Mouse (Mus musculus): Measurements from ENCODE around the gene Pitpnm2. TPM values are rescaled to one million over a fixed set of nuclear protein-coding genes. Genes with fewer than 3 reads are reported as not detected.
"Not testable (repeated sequence)": the region's sequence is repeated elsewhere in the genome, so short reads cannot be mapped to it uniquely, and the experiment has no call there.

Gene Pitpnm2
- 8.9 and 9.4 TPM in 2 replicates for polyA plus RNA-seq (2015; fragmentation: Nextera tagmentation; extraction: Ambion mirVana)

DNA sequence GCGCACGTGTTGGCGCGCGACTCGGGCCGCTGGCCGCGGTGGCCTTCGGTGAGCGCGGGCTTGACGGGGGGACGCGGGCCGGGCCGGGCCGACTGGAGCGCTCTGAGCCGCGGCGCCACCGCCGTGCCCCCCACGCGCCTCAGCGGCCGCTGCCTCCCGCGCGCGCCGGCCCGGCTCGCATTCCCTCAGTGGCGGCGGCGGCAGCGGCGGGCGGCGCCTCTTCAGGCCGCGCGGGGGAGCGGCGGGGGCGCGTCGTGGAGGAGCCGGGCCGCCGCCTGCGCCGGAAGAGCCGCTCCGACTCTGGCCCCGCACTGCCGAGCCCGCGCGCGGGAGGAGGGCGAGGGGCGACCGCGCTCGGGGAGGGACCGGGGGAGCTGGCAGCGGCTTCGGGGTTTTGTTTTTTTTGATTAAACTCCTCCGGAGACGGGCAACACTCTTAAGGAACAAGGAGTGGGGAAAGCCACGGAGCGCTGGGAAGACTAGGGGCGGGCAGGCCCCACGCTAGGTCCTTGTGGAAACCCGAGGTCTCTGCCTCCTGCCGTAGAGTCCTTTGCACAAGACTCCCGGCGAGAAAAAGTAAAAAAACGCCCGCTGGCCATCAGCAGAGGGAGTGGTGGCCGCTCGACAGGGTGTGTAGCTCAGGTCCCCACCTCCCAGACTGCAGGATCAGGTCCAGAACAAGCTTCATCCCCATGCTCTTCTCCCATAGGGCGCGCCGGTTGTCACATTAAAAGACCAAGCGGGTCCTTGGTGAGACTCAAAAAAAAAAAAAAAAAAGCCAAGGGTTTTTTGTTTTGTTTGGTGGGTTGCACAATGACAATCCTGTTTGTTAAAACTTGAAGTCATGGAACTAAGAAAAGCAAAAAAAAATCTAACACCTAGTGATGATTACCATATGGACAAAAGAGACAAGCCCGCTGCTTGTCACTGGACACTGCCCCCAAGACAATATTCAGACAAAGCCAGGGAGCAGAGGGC is at the start of gene Pitpnm2:
Gene Pitpnm2 (minus strand): TSS at position 147 of the 978 bp plus-strand sequence.
- peak; percentile 74 for ATAC-seq (ENCODE audit: low FRiP score)

DNA sequence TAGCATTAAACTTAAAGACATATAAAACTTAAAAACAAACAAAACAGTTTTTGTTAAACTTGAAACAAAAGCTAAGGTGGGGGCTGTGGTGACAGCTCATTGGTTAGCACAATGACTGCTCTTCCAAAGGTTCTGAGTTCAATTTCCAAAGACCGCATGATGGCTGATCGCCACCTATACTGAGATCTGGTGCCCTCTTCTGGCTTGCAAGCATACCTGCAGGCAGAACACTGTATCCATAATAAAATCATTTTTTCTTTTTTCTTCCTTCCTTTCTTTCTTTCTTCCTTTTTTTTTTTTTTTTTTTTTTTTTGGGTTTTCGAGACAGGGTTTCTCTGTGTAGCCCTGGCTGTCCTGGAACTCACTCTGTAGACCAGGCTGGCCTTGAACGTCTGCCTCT is 49.7 kb upstream of the Pitpnm2 start:
- not testable (repeated sequence) for ATAC-seq (ENCODE audit: low FRiP score); H3K27ac ChIP-seq (replicated peaks); H3K9ac ChIP-seq (replicated peaks); H3K27me3 ChIP-seq (replicated peaks); H3K4me2 ChIP-seq; H3K4me3 ChIP-seq (replicated peaks); H3K9me3 ChIP-seq (replicated peaks); H3K4me1 ChIP-seq
- H3K36me3 ChIP-seq = peaks cover 54% of the 10 kb centered on the region
- WGBS = 60% methylated on average over 3 of the region's 4 CpGs

More for the DNA sequence above, at the start of gene Pitpnm2:
- Histone ChIP-seq H3K27ac (replicated peaks) (peak within 1 kb of the TSS; percentile 82), H3K27me3 (replicated peaks) (no peaks in the 10 kb centered on the region), H3K9me3 (replicated peaks) (no peaks in the 10 kb centered on the region), H3K4me2 (peak within 1 kb of the TSS; percentile 88), H3K4me1 (peaks cover 40% of the 10 kb centered on the region), H3K9ac (replicated peaks) (peak within 1 kb of the TSS; percentile 82), H3K36me3 (peaks cover 12% of the 10 kb centered on the region), H3K4me3 (replicated peaks) (peak within 1 kb of the TSS; percentile 69)
- under 1% methylated on average over 66 of the region's 90 CpGs for WGBS

DNA sequence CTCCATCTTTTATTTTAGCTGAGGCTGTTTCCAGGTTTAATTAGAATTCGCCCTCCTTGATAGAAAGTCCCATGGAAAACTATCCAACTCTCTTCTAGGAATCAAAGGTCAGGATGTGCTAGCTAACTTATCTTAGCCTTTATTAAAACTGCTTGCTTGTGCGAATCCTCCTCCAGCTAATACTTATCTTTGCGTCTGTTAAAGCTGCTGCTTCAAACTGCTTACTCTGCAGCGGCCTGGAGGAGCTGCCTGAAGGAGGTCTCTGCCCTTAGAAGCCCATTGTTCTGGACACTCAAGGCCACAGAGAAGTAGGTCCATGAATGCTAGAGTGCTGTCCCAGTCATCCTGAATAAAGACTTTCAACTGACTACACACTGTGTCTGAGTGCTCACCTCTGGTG is 46.9 kb upstream of the Pitpnm2 start:
- WGBS = 94% methylated on average over 4 of the region's 4 CpGs
- Histone ChIP-seq H3K4me1 (no peaks in the 10 kb centered on the region), H3K4me2 (no peak overlapping the region), H3K9ac (replicated peaks) (no peak overlapping the region), H3K27me3 (replicated peaks) (no peaks in the 10 kb centered on the region), H3K27ac (replicated peaks) (no peak overlapping the region), H3K9me3 (replicated peaks) (no peaks in the 10 kb centered on the region), H3K36me3 (peaks cover 65% of the 10 kb centered on the region), H3K4me3 (replicated peaks) (no peak overlapping the region)
- ATAC-seq (ENCODE audit: low FRiP score) = no peak

DNA sequence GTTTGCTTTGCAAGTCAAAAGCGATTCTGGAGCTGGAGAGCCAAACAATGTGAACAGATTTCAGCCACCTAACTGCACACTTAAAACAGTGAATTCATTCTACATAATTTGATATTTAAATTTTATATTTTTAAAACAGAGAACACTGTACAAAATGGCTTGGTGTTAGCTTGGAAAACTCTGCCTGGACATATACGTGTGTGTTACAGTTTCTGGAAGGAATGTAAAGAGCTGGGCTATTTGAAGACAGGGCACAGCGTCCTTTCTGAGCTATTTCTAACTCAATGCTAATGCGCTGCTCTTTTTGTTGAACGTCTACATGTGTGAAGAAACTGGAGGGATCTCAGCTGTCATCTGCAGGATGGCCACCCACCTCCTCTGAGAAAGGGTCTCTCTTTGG is 44.4 kb upstream of the Pitpnm2 start:
- 94% methylated on average over 5 of the region's 5 CpGs for WGBS
- no peak for ATAC-seq (ENCODE audit: low FRiP score)

DNA sequence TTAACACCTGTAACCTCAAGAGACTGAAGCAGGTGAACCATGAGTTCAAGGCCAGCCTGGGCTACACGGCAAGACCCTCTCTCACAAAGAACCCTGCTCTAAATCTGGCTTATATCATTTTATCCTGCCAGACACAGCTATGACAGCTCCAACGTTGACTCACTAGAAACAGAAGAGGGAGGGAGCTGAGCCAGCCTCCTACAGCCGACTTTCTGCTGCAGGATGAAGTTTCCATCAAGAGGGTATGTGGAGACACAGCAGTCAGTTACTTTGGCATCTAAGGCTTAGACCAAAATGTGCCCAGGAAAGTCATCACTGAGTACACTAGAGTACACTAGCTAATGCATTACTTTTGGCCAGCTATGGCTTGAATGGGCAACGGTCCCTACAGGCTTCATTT is 40.7 kb upstream of the Pitpnm2 start:
- H3K36me3 ChIP-seq = peaks cover 84% of the 10 kb centered on the region
- no peak overlapping the region for H3K9ac ChIP-seq (replicated peaks)
- no peaks in the 10 kb centered on the region for H3K27me3 ChIP-seq (replicated peaks)
- H3K9me3 ChIP-seq (replicated peaks) = no peaks in the 10 kb centered on the region
- no peaks in the 10 kb centered on the region for H3K4me1 ChIP-seq
- no peak for ATAC-seq (ENCODE audit: low FRiP score)
- no peak overlapping the region for H3K27ac ChIP-seq (replicated peaks)
- no peak overlapping the region for H3K4me2 ChIP-seq
- 98% methylated on average over 4 of the region's 4 CpGs for WGBS
- no peak overlapping the region for H3K4me3 ChIP-seq (replicated peaks)

More for the DNA sequence above, 44.4 kb upstream of the Pitpnm2 start:
- no peaks in the 10 kb centered on the region for H3K9me3 ChIP-seq (replicated peaks)
- no peak overlapping the region for H3K4me3 ChIP-seq (replicated peaks)
- H3K4me2 ChIP-seq = no peak overlapping the region
- H3K9ac ChIP-seq (replicated peaks) = no peak overlapping the region
- no peaks in the 10 kb centered on the region for H3K4me1 ChIP-seq
- H3K27ac ChIP-seq (replicated peaks) = no peak overlapping the region
- H3K27me3 ChIP-seq (replicated peaks) = no peaks in the 10 kb centered on the region
- peaks cover 79% of the 10 kb centered on the region for H3K36me3 ChIP-seq

DNA sequence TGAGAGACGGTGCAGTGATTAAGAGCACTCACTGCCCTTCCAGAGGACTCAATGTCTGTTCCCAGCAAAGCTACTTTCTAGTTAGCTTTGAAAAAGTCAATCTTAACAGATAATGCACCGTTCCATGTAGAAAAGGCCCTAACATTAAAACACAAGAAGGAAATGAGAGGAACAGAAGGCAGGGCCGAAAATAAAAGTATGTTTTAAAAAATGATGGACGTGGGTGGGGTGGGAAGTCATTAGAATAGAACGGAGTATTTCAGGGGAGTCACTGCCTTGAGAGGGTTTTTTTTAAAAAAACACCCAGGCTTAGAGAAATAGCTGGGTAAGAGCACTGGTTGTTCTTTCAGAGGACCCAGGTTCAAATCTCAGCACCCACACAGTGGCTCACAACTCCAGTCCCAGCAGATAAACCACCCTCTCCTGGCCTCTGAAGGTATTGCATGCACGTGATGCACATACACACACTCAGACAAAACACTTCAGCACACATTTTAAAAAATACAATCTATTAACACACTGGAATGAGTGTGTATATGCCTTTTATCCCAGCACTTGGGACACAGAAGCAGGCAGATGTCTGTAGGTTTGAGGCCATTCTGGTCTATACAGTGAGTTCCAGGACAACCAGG is 38.2 kb upstream of the Pitpnm2 start:
- H3K4me1 ChIP-seq = no peaks in the 10 kb centered on the region
- 100% methylated on average over 6 of the region's 6 CpGs for WGBS

DNA sequence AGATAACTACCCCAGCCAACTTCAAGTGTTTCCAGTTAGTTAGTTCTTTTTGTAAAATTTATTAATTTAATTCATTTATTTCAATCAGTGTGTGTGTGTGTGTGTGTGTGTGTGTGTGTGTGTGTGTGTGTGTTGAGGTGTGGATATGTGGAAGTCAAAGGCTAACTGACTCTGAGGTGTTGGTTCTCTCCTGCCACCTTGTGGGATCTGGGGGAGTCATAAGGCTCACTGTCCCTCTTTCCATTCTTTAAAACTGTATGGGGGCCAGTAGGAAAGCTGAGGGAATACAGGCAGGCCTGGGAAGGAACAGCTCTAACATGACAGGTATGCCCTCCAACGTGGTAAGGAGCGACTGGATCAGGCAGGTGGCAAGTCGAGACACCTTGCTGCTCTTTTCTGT is 34.8 kb upstream of the Pitpnm2 start:
- Histone ChIP-seq H3K4me3 (replicated peaks) (no peak overlapping the region), H3K27me3 (replicated peaks) (no peaks in the 10 kb centered on the region), H3K9ac (replicated peaks) (no peak overlapping the region), H3K36me3 (peaks cover 72% of the 10 kb centered on the region), H3K4me2 (no peak overlapping the region), H3K4me1 (no peaks in the 10 kb centered on the region), H3K9me3 (replicated peaks) (no peaks in the 10 kb centered on the region), H3K27ac (replicated peaks) (no peak overlapping the region)
- ATAC-seq (ENCODE audit: low FRiP score) = no peak
- 76% methylated on average over 3 of the region's 3 CpGs for WGBS

More for the DNA sequence above, 38.2 kb upstream of the Pitpnm2 start:
- Histone ChIP-seq H3K27me3 (replicated peaks) (no peaks in the 10 kb centered on the region), H3K4me2 (no peak overlapping the region), H3K9ac (replicated peaks) (no peak overlapping the region), H3K27ac (replicated peaks) (no peak overlapping the region), H3K36me3 (peaks cover 78% of the 10 kb centered on the region), H3K9me3 (replicated peaks) (no peaks in the 10 kb centered on the region), H3K4me3 (replicated peaks) (no peak overlapping the region)
- ATAC-seq (ENCODE audit: low FRiP score) = no peak

DNA sequence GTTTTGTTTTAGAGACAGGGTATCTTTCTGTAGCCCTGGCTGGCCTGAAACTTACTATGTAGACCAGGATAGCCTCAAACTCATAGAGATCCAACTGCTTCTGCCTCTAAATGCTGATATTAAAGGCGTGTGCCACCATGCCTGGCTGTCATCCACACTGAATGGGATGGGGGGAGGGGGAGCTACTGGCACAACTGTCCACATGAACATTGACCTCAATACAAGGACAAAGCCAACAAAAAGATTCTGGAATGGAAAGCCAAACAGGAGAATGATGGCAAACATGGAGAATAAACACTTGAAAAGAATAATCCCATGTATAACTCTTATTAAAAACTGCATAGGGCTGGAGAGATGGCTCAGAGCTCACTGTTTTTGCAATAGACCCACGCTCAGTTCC is 33.3 kb upstream of the Pitpnm2 start:
- ATAC-seq (ENCODE audit: low FRiP score) = no peak
- Histone ChIP-seq H3K27me3 (replicated peaks) (no peaks in the 10 kb centered on the region), H3K4me1 (no peaks in the 10 kb centered on the region), H3K9me3 (replicated peaks) (no peaks in the 10 kb centered on the region), H3K9ac (replicated peaks) (no peak overlapping the region), H3K4me2 (no peak overlapping the region), H3K4me3 (replicated peaks) (no peak overlapping the region), H3K36me3 (peaks cover 67% of the 10 kb centered on the region), H3K27ac (replicated peaks) (no peak overlapping the region)
- WGBS = 93% methylated on average over 2 of the region's 2 CpGs

DNA sequence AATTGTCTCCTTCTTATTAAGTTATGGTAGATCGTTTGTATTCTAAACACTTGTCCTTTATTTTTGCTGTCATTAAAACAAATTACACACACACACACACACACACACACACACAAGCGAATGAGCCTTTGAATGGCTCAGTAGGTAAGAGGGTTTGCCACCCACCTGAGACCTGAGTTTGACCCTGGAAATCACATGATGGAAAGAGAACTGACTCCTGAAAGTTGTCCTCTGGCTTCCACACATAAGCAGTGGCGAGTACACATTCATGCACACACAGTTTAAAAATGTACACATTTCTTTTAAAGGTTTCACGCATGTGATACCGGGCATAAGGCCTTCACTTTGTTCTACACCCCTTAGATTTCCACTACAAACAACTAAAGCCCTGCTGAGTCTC is 20.7 kb upstream of the Pitpnm2 start:
- H3K9ac ChIP-seq (replicated peaks) = no peak overlapping the region
- no peak overlapping the region for H3K27ac ChIP-seq (replicated peaks)
- ATAC-seq (ENCODE audit: low FRiP score) = no peak
- no peak overlapping the region for H3K4me2 ChIP-seq
- 79% methylated on average over 5 of the region's 5 CpGs for WGBS
- no peaks in the 10 kb centered on the region for H3K9me3 ChIP-seq (replicated peaks)
- H3K27me3 ChIP-seq (replicated peaks) = no peaks in the 10 kb centered on the region
- peaks cover 29% of the 10 kb centered on the region for H3K36me3 ChIP-seq
- no peaks in the 10 kb centered on the region for H3K4me1 ChIP-seq
- no peak overlapping the region for H3K4me3 ChIP-seq (replicated peaks)

DNA sequence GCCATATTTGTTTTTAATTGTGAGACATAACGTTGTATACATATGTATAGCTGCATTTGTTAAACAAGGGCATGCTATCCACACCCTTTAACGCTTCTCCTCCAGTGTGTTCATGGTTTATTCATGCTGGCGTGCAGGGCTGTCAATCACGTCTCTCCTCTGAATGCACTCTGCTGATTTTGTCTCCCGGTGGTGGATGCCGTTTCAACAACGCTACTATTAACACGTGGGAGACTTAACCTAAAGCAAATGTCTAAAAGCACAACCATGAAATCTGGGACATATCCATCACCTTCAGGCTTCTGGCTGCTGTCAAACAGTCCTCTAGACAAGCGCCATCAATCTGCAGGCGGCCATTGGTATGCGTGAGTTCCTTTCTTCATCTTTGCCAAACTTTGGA is 20.1 kb upstream of the Pitpnm2 start:
- peaks cover 27% of the 10 kb centered on the region for H3K36me3 ChIP-seq
- H3K27ac ChIP-seq (replicated peaks) = no peak overlapping the region
- no peaks in the 10 kb centered on the region for H3K4me1 ChIP-seq
- 32% methylated on average over 11 of the region's 11 CpGs for WGBS
- H3K9ac ChIP-seq (replicated peaks) = no peak overlapping the region
- no peaks in the 10 kb centered on the region for H3K9me3 ChIP-seq (replicated peaks)
- H3K4me2 ChIP-seq = no peak overlapping the region
- ATAC-seq (ENCODE audit: low FRiP score) = no peak
- H3K27me3 ChIP-seq (replicated peaks) = no peaks in the 10 kb centered on the region
- no peak overlapping the region for H3K4me3 ChIP-seq (replicated peaks)

DNA sequence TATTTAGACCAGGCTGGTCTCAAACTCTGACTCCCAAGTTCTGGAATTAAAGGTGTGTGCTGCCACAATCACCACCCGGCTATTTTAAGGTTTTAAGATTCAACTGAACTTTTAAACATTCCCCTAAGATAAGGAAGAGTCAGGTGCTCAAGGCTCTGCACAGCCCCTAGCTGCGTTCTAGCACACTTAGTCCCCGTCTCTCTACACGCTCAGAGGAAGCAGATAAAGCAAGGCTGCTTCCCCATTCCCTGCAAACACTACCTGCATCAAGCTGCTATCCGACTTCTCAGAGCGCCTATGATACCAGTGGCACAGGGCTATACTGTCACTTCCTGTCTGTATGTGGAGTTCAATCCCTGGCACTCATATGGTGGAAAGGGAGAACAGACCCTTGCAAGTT is 18.1 kb upstream of the Pitpnm2 start:
- Histone ChIP-seq H3K4me3 (replicated peaks) (no peak overlapping the region), H3K27me3 (replicated peaks) (no peaks in the 10 kb centered on the region), H3K9ac (replicated peaks) (no peak overlapping the region), H3K4me1 (no peaks in the 10 kb centered on the region), H3K4me2 (no peak overlapping the region), H3K36me3 (peaks cover 47% of the 10 kb centered on the region), H3K27ac (replicated peaks) (no peak overlapping the region), H3K9me3 (replicated peaks) (no peaks in the 10 kb centered on the region)
- no peak for ATAC-seq (ENCODE audit: low FRiP score)
- 94% methylated on average over 6 of the region's 6 CpGs for WGBS

DNA sequence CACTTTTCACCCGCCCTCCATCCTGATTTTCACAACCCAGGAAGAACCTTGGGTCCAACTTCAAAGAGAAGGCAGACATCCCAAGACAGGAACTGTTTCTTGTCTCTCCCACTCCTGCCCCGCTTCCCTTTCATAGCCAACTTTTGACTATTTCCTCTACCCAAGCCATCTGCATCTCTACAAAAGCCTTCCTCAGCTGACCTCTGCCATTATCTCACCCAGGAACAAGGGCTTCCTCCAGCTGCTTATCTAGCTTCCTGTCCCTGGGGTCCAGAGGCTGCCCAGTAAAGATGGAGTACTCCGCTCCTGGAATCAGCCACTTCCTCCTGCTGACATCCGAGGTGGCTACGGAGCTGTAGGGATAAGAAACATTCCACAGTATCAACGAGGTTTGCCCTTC is 17.3 kb upstream of the Pitpnm2 start:
- no peak overlapping the region for H3K27ac ChIP-seq (replicated peaks)
- H3K36me3 ChIP-seq = peaks cover 55% of the 10 kb centered on the region

More for the DNA sequence above, 17.3 kb upstream of the Pitpnm2 start:
- Histone ChIP-seq H3K4me2 (no peak overlapping the region), H3K27me3 (replicated peaks) (no peaks in the 10 kb centered on the region), H3K9me3 (replicated peaks) (no peaks in the 10 kb centered on the region), H3K4me1 (no peaks in the 10 kb centered on the region), H3K9ac (replicated peaks) (no peak overlapping the region), H3K4me3 (replicated peaks) (no peak overlapping the region)
- no peak for ATAC-seq (ENCODE audit: low FRiP score)
- WGBS = 91% methylated on average over 6 of the region's 6 CpGs
